Mouse (Mus musculus) brain, adult 2 months (tissue): ENCODE measurements around the gene Cdh12.
A peak's percentile ranks its signal among the peaks of the same experiment; 100 is the strongest.
"Not testable (repeated sequence)": the region's sequence is repeated elsewhere in the genome, so short reads cannot be mapped to it uniquely, and the experiment has no call there.

Source experiments
- DNase-seq: peaks from one replicate; pipeline ENCODE4 v3.0.0; 2011; ENCODE audit warnings: low read depth, low spot score

Gene Cdh12

GRCm38 (mm10) chr15:21109009-21109841 is 660.2 kb downstream of the Cdh12 start:
- DNase-seq: peak; percentile 74

- peak; percentile 64 for DNase-seq
Observed at GRCm38 (mm10) chr15:21109889-21110500, 660.9 kb downstream of the Cdh12 start.

GRCm38 (mm10) chr15:21110874-21111603 is 662.0 kb downstream of the Cdh12 start:
- peak; percentile 49 for DNase-seq

GRCm38 (mm10) chr15:21114775-21115174 is 665.7 kb downstream of the Cdh12 start:
- not testable (repeated sequence) for DNase-seq

GRCm38 (mm10) chr15:21130660-21131059 is 681.6 kb downstream of the Cdh12 start:
- DNase-seq: peak; percentile 53

- DNase-seq: no peak
Observed at GRCm38 (mm10) chr15:21132999-21133398, 683.9 kb downstream of the Cdh12 start.

- no peak for DNase-seq
Observed at GRCm38 (mm10) chr15:21146896-21147295, 697.8 kb downstream of the Cdh12 start.

GRCm38 (mm10) chr15:21153602-21154001 is 704.5 kb downstream of the Cdh12 start:
- peak; percentile 64 for DNase-seq

- DNase-seq: peak; percentile 53
Observed at GRCm38 (mm10) chr15:21179727-21180126, 730.7 kb downstream of the Cdh12 start.

GRCm38 (mm10) chr15:21180191-21180590 is 731.1 kb downstream of the Cdh12 start:
- peak; percentile 64 for DNase-seq

GRCm38 (mm10) chr15:21185799-21186198 is 736.7 kb downstream of the Cdh12 start:
- DNase-seq: no peak

GRCm38 (mm10) chr15:21210089-21210488 is 761.0 kb downstream of the Cdh12 start:
- peak; percentile 57 for DNase-seq

- no peak for DNase-seq
Observed at GRCm38 (mm10) chr15:21223006-21223405, 773.9 kb downstream of the Cdh12 start.

- peak; percentile 24 for DNase-seq
Observed at GRCm38 (mm10) chr15:21261318-21261717, 812.3 kb downstream of the Cdh12 start.

- no peak for DNase-seq
Observed at GRCm38 (mm10) chr15:21269856-21270255, 820.8 kb downstream of the Cdh12 start.

- DNase-seq: no peak
Observed at GRCm38 (mm10) chr15:21297051-21297450, 848.0 kb downstream of the Cdh12 start.

- DNase-seq: peak; percentile 39
Observed at GRCm38 (mm10) chr15:21315457-21315856, 866.4 kb downstream of the Cdh12 start.

- no peak for DNase-seq
Observed at GRCm38 (mm10) chr15:21343853-21344252, 894.8 kb downstream of the Cdh12 start.

- no peak for DNase-seq
Observed at GRCm38 (mm10) chr15:21344323-21344722, 895.3 kb downstream of the Cdh12 start.

GRCm38 (mm10) chr15:21344749-21345148 is 895.7 kb downstream of the Cdh12 start:
- peak; percentile 22 for DNase-seq

GRCm38 (mm10) chr15:21355356-21356101 is 906.5 kb downstream of the Cdh12 start:
- peak; percentile 69 for DNase-seq

- DNase-seq: no peak
Observed at GRCm38 (mm10) chr15:21366366-21366765, 917.3 kb downstream of the Cdh12 start.
